Mouse (Mus musculus): ENCODE data around the gene Cdh3. TPM values are rescaled to one million over a fixed set of nuclear protein-coding genes. Genes with fewer than 3 reads are reported as not detected.

The Cdh3 gene
- total RNA-seq (2014; rRNA removed) (1.3 and 4.3 TPM in 2 replicates), polyA plus RNA-seq (2015; fragmentation: Nextera tagmentation; extraction: Ambion mirVana) (0.67 and 1.1 TPM in 2 replicates)

- peak within 1 kb of the TSS; percentile 38 for H3K4me3 ChIP-seq (ENCODE audit: low read depth, low read length)
- peak within 1 kb of the TSS; percentile 54 for H3K4me2 ChIP-seq (ENCODE audit: low read depth, low read length, poor library complexity, severe bottlenecking)
- no peaks in the 10 kb centered on the region for H3K36me3 ChIP-seq (ENCODE audit: insufficient read depth, low read length)
- H3K4me1 ChIP-seq (ENCODE audit: insufficient read depth, low read length) = peaks cover 14% of the 10 kb centered on the region
- peaks cover 33% of the 10 kb centered on the region for H3K27me3 ChIP-seq (ENCODE audit: insufficient read depth, low read length)
- H3K9me3 ChIP-seq (ENCODE audit: low read length) = no peaks in the 10 kb centered on the region
- ATAC-seq (ENCODE audit: low FRiP score) (no peak), DNase-seq (ENCODE audit: low spot score) (peak; percentile 38)
- H3K27ac ChIP-seq (ENCODE audit: low read depth, low read length) = no peak within 1 kb of the TSS
- under 1% methylated on average over 34 of the region's 34 CpGs for WGBS
- no peak; the same call in 1 of the 2 replicates for TF ChIP-seq CTCF (IDR thresholded peaks at IDR 0.05)
- H3K9ac ChIP-seq (replicated peaks; ENCODE audit: low read length, poor library complexity, severe bottlenecking) = 0 out of 2 replicates have a peak within 1 kb of the TSS, but pooled peaks have one; percentile 19
Measured at GRCm38 (mm10) chr8:106510365-106510975, at the start of gene Cdh3. TSS of gene Cdh3 (plus strand) at chr8:106510891.

- no peaks in the 10 kb centered on the region for H3K9me3 ChIP-seq (ENCODE audit: low read length)
- no peaks in the 10 kb centered on the region for H3K4me1 ChIP-seq (ENCODE audit: insufficient read depth, low read length)
- no peak overlapping the region for H3K4me2 ChIP-seq (ENCODE audit: low read depth, low read length, poor library complexity, severe bottlenecking)
- DNase-seq (ENCODE audit: low spot score) (no peak), ATAC-seq (ENCODE audit: low FRiP score) (no peak)
- 90% methylated on average over 5 of the region's 5 CpGs for WGBS
- TF ChIP-seq CTCF (IDR thresholded peaks at IDR 0.05) = no peak
- no peak overlapping the region for H3K4me3 ChIP-seq (ENCODE audit: low read depth, low read length)
- H3K27me3 ChIP-seq (ENCODE audit: insufficient read depth, low read length) = no peaks in the 10 kb centered on the region
- H3K27ac ChIP-seq (ENCODE audit: low read depth, low read length) = no peak overlapping the region
- H3K9ac ChIP-seq (replicated peaks; ENCODE audit: low read length, poor library complexity, severe bottlenecking) = no peak overlapping the region
- no peaks in the 10 kb centered on the region for H3K36me3 ChIP-seq (ENCODE audit: insufficient read depth, low read length)
Measured at GRCm38 (mm10) chr8:106462131-106462530, 48.6 kb upstream of the Cdh3 start.

GRCm38 (mm10) chr8:106463795-106464194 lies 46.9 kb upstream of the Cdh3 start:
- H3K4me3 ChIP-seq (ENCODE audit: low read depth, low read length) = no peak overlapping the region
- H3K27me3 ChIP-seq (ENCODE audit: insufficient read depth, low read length) = no peaks in the 10 kb centered on the region
- H3K4me1 ChIP-seq (ENCODE audit: insufficient read depth, low read length) = no peaks in the 10 kb centered on the region
- H3K4me2 ChIP-seq (ENCODE audit: low read depth, low read length, poor library complexity, severe bottlenecking) = no peak overlapping the region
- ATAC-seq (ENCODE audit: low FRiP score) (no peak), DNase-seq (ENCODE audit: low spot score) (no peak)
- no peak overlapping the region for H3K27ac ChIP-seq (ENCODE audit: low read depth, low read length)
- WGBS = 84% methylated on average over 6 of the region's 6 CpGs
- no peaks in the 10 kb centered on the region for H3K36me3 ChIP-seq (ENCODE audit: insufficient read depth, low read length)
- no peaks in the 10 kb centered on the region for H3K9me3 ChIP-seq (ENCODE audit: low read length)
- TF ChIP-seq CTCF (IDR thresholded peaks at IDR 0.05) = no peak
- H3K9ac ChIP-seq (replicated peaks; ENCODE audit: low read length, poor library complexity, severe bottlenecking) = no peak overlapping the region

GRCm38 (mm10) chr8:106469485-106469884 lies 41.2 kb upstream of the Cdh3 start:
- DNase-seq (ENCODE audit: low spot score) (no peak), ATAC-seq (ENCODE audit: low FRiP score) (no peak)
- no peak for TF ChIP-seq CTCF (IDR thresholded peaks at IDR 0.05)
- H3K9ac ChIP-seq (replicated peaks; ENCODE audit: low read length, poor library complexity, severe bottlenecking) = no peak overlapping the region
- H3K4me2 ChIP-seq (ENCODE audit: low read depth, low read length, poor library complexity, severe bottlenecking) = no peak overlapping the region
- no peaks in the 10 kb centered on the region for H3K4me1 ChIP-seq (ENCODE audit: insufficient read depth, low read length)
- WGBS = 46% methylated on average over 7 of the region's 7 CpGs
- no peaks in the 10 kb centered on the region for H3K27me3 ChIP-seq (ENCODE audit: insufficient read depth, low read length)
- no peak overlapping the region for H3K4me3 ChIP-seq (ENCODE audit: low read depth, low read length)
- H3K27ac ChIP-seq (ENCODE audit: low read depth, low read length) = no peak overlapping the region
- no peaks in the 10 kb centered on the region for H3K9me3 ChIP-seq (ENCODE audit: low read length)
- H3K36me3 ChIP-seq (ENCODE audit: insufficient read depth, low read length) = no peaks in the 10 kb centered on the region

DNA sequence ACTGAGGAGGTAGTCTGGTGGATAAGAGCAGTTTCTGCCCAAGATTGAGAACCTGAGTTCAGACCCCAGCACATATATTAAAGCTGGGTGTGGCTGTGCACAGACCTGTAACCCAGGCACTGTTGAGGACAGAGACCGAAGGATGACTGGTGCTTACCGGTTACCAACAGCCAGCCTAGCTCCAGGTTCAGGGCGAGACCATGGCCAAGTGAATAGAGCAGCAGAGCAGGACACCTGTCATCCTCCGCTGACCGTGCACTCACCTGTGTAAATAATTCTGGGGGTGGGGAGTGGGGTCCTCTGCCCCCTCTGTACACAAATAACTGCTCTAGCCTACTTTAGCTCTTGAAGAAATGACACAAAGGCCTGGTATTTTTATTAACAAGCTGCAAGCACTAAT lies 36.7 kb upstream of the Cdh3 start:
- Histone ChIP-seq H3K4me2 (ENCODE audit: low read depth, low read length, poor library complexity, severe bottlenecking) (no peak overlapping the region), H3K4me1 (ENCODE audit: insufficient read depth, low read length) (no peaks in the 10 kb centered on the region), H3K9ac (replicated peaks; ENCODE audit: low read length, poor library complexity, severe bottlenecking) (no peak overlapping the region), H3K27ac (ENCODE audit: low read depth, low read length) (no peak overlapping the region), H3K4me3 (ENCODE audit: low read depth, low read length) (no peak overlapping the region), H3K36me3 (ENCODE audit: insufficient read depth, low read length) (no peaks in the 10 kb centered on the region), H3K27me3 (ENCODE audit: insufficient read depth, low read length) (no peaks in the 10 kb centered on the region), H3K9me3 (ENCODE audit: low read length) (no peaks in the 10 kb centered on the region)
- DNase-seq (ENCODE audit: low spot score) (no peak), ATAC-seq (ENCODE audit: low FRiP score) (no peak)
- TF ChIP-seq CTCF (IDR thresholded peaks at IDR 0.05) = no peak
- WGBS = 86% methylated on average over 5 of the region's 5 CpGs

DNA sequence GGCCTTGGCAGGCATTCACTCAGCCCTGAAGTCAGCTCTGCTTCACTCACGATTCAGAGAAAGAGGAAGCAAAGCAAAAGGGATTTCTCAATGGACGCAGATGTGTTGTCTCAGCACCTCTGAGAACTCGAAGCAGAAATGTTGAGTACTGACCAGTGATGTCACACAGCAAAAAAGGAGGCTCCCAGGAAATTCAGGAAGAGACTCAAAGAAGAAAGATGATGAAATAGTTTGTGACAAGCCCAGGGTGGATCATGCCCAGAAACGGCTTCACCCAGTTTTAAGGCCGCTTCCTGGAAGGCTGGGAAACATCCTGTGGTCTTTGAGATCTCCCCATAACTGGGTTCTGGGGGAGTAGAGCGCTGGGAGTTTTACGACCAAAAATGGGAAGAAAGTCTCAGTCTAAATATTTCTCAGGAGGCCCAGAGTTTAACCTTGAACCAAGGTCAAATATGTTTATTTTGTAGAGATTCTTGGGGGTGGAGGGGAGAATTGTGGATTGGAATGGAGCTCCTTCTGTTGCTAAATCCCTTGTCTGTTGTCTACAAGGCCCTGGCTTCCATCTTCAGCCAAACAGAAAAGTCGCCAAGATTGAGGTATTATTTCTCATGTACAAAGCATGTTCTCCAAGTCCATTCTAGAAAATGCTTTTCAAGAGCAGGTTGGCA lies 10.5 kb upstream of the Cdh3 start, which contains the start of gene 6030452D12Rik:
6030452D12Rik (plus strand) TSS at position 505 of the 668 bp plus-strand sequence.
- no peak for DNase-seq (ENCODE audit: low spot score)
- no peak for ATAC-seq (ENCODE audit: low FRiP score)
- no peak for TF ChIP-seq CTCF (IDR thresholded peaks at IDR 0.05)

More for the DNA sequence above, 10.5 kb upstream of the Cdh3 start, which contains the start of gene 6030452D12Rik:
- Histone ChIP-seq H3K4me1 (ENCODE audit: insufficient read depth, low read length) (no peaks in the 10 kb centered on the region), H3K36me3 (ENCODE audit: insufficient read depth, low read length) (no peaks in the 10 kb centered on the region), H3K4me2 (ENCODE audit: low read depth, low read length, poor library complexity, severe bottlenecking) (no peak within 1 kb of the TSS), H3K9ac (replicated peaks; ENCODE audit: low read length, poor library complexity, severe bottlenecking) (no peak within 1 kb of the TSS), H3K4me3 (ENCODE audit: low read depth, low read length) (no peak within 1 kb of the TSS), H3K27me3 (ENCODE audit: insufficient read depth, low read length) (no peaks in the 10 kb centered on the region), H3K9me3 (ENCODE audit: low read length) (no peaks in the 10 kb centered on the region), H3K27ac (ENCODE audit: low read depth, low read length) (no peak within 1 kb of the TSS)
- WGBS = 78% methylated on average over 8 of the region's 8 CpGs

All from midbrain, postnatal 0 days (tissue).